Mouse (Mus musculus) kidney, postnatal 4 days (tissue): ENCODE measurements around the gene Minar1.

ENCODE experiments used
- DNase-seq, 2 experiments: peaks; one replicate each; pipeline ENCODE4 v3.0.0; 2021; ENCODE audit warnings: mixed read lengths in 2 of 2

Minar1 gene

DNA sequence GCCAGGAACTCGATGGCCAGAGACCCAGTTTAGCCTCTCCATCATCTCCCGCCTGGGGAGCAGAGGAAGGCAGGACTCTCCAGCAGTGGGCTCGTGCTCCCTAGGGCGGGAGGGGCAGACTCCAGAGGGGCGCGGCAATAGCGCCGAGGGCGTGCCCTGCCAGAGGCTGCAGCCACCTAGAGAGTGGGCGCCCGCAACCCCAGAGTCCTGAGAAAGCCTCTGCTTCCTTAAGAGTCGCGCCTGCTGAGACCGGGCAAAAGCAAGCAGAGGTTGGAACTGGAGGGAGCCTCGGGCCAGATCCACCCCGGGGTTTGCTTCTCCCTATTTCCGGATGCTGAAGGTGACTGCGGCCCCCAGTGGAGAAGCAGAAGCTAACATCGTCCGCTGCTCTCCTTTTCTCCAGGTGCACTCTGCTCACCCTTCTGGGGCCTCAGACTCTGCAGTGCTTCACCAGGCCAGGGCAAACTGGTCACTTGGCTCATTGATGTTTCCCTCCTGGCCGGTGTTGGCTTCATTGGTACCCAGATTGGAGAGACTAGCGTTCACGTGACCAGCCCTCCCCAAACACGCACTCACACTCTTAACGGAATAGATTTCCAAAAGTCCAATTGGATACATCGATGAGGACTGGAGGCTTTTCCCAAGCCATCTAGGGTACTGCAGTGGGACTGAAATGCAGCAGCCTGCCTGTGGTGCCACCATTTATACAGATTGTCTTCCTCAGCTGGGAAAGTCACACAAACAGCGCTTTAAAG is at the start of gene Minar1:
Gene Minar1 (minus strand): TSS at position 120 of the 755 bp plus-strand sequence.
- peak; percentile 59 to 70 for DNase-seq

DNA sequence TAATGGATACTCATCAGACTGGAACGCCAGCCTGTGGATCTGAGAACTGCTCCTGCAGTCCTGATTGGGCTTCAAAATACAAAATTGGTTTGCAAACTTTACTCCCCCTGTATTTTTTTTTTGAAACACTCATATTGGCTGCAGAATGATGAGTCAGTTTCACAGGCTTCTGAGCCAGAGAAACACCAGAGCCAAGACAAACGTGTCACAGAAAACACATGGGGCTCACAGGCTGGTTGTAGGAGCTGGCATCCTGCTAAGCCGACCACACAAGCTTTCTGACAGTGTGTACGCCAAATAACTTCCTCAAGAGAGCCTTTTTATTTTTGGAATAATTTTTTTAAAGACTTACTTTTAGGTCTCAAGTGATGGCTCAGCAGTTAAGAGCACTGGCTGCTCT is 47.0 kb upstream of the Minar1 start:
- DNase-seq: no peak

DNA sequence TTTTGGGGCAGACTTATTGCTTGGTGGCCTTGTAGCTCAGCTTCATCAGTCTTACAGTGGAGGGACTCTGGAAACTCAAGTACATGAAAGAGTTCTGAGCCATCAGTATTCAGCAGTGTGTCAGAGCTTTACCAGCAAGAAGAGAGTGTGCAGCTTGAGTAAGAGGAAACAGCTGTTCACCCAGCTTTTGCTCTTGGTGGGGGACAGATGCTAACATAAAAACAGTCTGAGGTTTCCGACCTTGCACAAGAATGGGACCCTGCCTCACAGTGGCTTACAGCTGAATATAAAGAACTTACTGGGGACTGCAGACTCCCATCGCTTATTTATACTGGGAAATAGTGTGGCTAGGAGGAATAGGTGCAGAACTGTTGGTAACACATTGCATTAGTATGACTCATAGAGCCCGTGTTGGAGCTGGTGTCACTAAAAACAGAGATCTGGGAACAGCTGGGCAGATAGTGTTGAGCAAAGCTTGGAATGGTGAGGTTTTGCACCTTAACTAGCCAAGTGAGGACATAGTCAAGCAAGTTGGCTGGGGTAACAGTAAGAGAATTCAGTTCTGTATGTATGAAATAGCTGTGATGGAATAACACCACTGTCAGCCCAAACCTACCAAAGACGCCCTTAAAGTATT is 44.5 kb upstream of the Minar1 start:
- no peak for DNase-seq

DNA sequence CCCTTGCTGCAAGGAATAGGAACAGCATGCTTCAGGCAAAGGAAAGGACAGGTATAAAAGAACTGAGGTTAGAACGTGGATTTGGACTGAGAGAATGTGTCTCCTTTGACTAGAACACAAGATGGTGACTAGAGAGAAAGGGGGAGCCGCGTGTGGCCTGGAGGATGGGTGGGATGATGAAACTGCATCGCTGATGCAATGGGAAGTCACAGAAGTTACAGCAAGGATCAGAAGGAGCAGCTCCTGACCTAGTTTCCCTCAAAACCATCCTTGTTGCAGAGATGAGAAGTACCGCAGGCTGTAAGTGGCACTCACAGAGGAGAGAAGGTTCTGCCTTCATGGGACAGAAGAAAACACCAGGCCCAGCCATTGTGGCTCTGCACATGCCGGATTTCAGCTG is 28.0 kb upstream of the Minar1 start:
- DNase-seq: no peak

DNA sequence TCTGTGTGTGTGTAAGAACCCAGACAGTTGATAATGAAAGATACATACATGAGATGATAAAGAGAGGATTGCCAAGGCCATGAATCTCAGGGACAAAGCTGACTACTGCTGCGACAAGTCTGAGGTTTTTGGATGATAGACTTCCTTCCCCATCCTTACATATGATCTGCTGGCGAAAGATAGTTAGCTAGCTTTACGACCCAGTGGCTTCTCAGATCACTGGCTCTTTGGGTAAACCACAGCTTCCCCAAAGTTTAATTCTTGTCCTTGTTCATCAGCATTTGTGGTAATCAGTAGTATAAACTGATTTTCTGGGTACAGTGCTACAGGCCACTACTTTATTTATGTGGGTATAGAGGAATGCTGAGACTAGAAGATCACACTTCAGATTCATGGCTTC is 14.5 kb upstream of the Minar1 start:
- no peak for DNase-seq

DNA sequence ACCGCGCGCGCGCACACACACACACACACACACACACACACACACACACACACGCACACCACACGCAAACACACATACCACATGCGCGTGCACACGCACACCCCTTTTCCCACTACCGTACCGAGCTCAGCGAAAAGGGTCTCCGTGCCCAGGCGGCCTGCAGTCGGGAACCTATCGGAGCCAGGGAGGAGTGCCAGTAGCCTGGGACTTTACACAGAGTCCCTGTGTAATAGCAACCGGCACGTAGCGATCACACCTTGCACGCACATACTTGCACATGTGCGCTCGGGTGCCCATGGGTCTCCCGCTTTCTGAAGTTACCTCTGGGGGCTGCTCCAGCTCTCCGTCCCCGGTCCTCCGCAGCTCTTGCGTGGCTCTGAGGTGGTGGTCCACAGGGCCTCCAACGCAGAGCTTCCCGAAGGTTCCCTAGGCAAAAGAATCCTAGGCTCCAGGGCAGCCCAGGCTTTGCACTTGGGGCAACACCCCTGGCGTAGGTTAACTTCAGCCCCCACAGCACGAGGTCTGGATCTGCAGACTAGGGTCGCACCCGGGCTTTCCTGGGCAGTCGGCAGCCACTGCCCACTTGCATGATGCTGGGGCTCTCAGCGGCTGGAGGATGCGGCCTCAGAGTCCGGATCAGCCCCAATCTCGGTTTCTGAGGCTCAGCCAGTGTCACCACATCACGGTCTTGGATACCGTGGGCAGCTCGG is 474 bp downstream of the Minar1 start:
- peak in 1 of 2 experiments; percentile 12 for DNase-seq

DNA sequence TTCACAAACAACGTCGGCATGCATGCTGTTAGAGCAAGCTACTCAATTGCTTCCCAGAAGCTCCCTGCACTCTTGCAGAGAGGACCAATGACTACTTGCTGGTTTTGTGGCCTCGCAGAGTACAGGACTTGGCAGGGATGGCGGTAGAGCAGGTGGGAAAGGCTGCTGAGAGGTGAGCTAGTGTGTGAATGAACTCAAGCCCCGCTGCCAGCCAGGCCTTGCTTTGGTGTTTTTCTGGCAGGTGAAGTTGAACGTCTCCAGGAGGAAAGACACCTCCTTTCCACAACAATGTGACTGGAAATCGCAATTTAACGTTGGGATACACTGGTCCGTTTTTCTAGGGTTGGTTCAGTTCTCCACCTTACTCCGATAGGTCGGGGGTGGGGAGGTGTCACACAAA is 1.2 kb downstream of the Minar1 start:
- no peak for DNase-seq

DNA sequence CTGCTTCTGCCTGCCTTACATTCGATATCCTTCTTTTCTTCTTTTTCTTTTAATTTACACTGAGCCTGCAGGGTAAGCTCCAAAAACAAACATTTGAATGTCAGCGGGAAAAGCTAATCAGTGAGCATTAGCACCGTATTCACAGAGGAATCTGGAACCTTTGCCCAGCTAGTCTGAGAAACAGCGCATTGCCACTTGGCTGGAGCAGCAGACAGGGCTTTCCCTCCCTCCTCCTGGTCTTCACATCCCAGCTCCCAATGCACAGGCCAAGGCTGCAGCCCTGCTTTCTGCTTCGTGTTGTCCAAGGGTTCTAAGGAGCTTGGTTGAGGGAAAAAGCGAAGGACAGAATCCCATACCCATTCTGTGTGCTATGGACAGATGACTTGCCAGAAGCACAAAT is 2.6 kb downstream of the Minar1 start:
- no peak for DNase-seq

DNA sequence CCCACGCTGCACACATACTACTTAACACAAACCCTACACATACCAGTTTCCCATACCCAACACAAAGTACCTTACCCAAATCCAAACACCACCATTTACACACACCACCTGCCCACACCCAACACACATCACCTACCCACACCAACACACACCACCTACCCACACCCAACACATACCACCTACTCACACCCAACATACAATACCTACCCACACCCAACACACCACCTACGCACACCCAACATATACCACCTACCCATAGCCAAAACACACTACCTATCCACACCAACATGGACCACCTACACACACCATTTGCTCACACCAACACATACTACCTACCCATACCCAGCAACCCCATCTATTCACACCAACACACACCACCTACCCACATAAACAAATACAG is 6.0 kb downstream of the Minar1 start:
- DNase-seq: no peak

DNA sequence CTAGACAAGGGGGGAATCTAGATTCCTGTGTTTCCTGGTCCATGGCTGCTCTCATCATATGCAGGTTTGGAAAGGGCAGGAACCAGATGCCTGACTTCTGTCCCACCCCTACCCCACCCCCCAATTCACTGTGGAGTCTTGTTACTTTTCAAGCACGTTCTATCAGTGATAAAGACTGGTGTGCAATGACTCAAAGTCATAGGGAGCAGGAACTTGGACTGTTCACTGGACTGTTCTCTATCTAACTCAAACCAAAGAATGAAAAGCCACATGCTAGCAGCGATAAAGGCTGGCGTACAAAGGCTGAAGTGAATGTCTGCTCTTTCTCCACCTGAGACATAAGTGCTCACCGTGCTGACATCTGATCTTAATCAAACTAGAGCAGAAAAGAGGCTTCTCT is 12.3 kb downstream of the Minar1 start:
- no peak for DNase-seq

DNA sequence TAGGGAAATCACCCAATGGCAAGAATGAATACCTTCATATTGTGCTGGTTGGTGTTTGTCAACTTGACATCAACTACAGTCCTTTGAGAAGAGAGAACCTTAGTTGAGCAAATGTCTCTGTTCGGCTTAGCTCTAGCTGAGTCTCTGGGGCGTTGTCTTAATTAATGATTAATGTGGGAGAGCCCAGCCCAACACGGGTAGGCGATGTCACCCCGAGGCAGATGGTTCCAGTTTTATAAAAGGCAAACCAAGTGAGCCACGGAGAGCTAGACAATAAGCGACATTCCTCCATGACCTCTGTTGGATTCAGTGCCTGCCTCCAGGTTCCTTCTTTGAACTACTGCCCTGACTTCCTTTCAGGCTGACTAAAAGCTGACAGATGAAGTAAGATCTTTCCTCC is 15.6 kb downstream of the Minar1 start:
- no peak for DNase-seq

DNA sequence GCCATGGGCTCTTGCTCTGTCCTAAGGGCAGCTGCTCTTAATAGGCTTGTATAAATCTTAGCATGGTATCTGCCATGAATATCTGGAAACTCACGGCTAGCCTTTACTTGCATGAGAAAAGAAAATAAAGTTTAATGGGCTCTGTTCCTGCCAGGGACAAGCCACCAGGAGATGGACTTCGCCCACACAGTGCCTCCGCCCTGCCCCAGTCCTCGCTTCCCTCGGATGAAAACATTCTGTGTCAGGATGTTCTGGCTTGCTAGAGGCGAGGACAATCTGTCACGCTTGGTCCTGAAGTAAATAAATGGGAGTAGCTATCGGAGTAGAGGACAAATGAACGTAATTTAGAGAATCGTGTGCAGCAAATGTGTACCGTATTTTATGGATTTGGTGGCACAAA is 16.7 kb downstream of the Minar1 start:
- DNase-seq: peak; percentile 13 to 33

DNA sequence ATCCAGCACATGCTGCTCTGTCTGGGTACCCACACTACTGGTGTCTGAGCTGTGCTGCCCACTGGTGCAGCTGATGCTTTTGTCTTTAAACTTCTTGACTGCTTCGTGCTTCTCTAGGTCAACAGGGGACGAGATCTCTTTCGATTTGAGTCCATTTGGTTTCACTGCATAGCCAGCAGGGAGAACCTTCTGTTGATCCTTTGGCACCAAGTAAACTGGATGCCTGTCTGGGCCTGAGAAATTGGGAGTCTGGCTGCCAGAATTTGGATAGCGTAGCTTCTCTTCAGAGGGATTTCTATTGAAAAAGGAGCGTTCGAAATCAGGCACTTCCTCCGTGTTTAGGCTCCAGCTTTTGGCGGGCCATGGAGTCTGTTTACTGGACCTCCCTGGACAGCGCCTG is 21.0 kb downstream of the Minar1 start:
- DNase-seq: no peak

DNA sequence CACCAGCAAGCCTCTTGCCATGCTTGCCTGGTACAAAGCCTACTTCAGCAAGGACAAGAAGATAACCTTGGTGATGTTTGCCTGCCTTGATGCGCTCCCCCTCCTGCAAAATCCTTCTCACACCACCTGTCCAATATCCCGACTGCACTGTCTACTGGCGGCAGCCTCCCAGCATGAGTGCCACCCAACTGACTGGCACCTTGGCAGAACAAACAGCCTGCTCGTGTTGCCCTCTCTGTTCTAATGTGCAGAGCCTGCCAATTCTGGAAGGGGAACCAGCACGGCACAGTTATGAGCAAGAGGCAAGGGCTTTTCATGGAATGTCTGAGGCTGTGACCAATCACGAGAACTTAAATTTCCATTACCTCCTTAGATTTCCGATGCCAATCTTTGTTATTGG is 22.2 kb downstream of the Minar1 start:
- no peak for DNase-seq

DNA sequence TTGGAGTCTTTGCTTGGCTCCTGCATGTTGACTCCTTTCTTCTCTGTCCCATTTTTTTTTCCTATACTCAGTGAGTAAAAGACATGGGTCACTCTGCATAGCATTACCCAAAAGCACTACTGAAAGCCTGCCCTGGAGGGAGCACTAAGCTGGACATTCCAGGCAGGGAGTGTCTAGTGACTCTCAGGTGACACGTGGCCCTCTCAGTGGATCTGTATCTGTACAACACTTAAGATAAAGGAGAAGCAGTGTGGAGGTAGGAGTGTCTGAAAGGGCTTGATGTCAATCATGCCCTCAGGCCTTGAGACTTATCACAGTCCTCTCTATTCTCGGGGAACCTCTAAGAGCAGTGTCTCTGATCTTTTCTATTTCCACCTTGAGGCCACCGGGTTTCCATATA is 25.9 kb downstream of the Minar1 start:
- no peak for DNase-seq

DNA sequence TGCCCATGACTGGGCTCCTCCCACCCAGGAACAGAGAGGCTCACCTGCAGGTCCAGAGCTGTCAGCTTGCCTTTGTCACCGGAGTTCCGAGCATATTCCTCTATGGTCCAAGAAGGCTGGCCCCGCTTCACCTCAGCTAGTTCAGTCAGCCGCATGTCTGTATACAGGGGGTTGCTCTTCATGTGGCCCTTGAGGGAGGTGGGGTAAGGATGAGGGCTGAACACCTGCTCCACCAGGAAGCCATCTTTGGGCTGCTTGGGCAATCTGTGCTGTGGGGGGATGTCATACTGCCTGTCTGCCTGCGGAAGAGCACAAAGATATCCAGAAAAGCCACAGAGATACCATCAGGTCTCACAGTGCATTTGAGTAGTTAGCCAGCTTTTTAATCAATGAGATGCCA is 26.5 kb downstream of the Minar1 start:
- no peak for DNase-seq

DNA sequence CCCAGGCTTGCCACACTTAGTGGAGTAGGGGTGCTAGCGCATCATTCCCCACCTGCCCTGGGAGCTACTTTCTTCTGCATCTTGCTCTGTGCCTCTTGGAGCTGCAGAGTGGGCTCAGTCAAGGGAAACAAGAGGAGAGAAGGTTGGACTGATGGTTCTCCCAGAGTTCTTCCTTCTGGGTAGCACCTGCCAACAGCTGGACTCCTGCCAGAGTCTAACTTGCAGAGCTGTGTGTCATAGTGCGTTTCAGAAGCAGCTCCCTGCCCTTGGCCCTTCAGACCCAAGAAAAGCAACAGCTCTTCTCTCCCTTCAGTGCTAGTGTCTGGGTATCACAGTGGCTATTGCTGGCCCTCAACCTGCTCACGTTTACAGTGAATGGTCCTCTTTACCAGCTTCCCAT is 30.5 kb downstream of the Minar1 start:
- no peak for DNase-seq

DNA sequence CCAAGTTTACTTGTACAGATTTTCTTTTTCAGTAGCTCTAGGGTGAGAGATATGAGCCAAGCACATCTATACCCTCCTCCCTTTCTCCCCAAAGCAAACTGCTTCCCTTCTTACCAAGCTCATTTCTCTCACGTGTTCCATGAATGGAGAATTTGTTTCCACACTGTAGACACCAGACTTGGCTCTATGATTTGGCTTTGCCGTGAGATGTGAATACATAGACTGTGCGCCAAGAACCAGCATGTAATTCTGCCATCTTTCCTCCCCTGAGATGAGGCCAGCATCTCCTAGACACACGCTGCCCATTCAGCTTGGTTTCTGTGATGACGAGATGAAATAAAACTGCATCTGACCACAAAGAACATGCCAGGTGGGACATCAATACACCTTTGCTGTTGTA is 44.5 kb downstream of the Minar1 start:
- no peak for DNase-seq

DNA sequence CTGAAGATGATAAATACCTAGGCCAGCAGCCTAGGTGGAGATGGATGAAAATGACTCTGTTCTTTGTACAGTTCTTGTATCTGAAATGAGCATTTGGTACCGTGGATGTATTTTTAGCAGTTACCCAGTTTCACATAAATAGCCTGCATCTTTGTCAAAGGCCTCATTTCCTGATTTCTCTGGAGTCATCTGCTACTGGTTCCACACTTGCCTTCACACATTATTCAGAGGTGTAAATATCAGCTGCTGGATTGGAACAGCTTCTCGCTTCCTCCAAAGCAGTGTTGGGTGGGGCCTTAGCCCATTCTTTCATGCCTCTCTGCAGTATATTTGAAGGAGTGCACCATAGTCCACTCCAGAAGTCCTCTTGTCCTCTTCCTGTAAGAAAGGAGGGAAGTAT is 70.3 kb downstream of the Minar1 start:
- DNase-seq: no peak
